Mouse (Mus musculus) heart, postnatal 0 days (tissue): ENCODE data around the gene Myo1d. TPM values are rescaled to one million over a fixed set of nuclear protein-coding genes. Genes with fewer than 3 reads are reported as not detected.

Experiments
- ATAC-seq: fragments of 200-750 bp; cut with Nextera tagmentation; 2 replicates; pipeline ENCODE4 v1.8.0; 2017; ENCODE audit warnings: low read depth, moderate number of reproducible peaks, moderate library complexity; ENCODE audit not compliant: insufficient read depth
- DNase-seq: peaks from one replicate; pipeline ENCODE4 v3.0.0-alpha.2; 2016; ENCODE audit warnings: low spot score
- H3K27ac ChIP-seq: fragments of 300-500 bp; sonication (generic); 2 replicates; pipeline ENCODE4 v1.5.1; 2014; ENCODE audit warnings: low read depth, mild to moderate bottlenecking
- H3K27me3 ChIP-seq: fragments of 300-500 bp; sonication (generic); 2 replicates; pipeline ENCODE4 v1.6.1; 2014; ENCODE audit warnings: low read length, mixed read lengths; ENCODE audit not compliant: control insufficient read depth, insufficient read depth
- H3K36me3 ChIP-seq: fragments of 300-500 bp; sonication (generic); replicated peaks from 2 replicates; pipeline ENCODE4 v1.6.1; 2014; ENCODE audit warnings: low read length, mixed read lengths; ENCODE audit not compliant: control insufficient read depth, insufficient read depth
- H3K4me1 ChIP-seq: fragments of 300-500 bp; sonication (generic); 2 replicates; pipeline ENCODE4 v1.6.1; 2014; ENCODE audit warnings: antibody characterized with exemption; ENCODE audit not compliant: control insufficient read depth, insufficient read depth
- H3K4me2 ChIP-seq: fragments of 300-500 bp; sonication (generic); 2 replicates; pipeline ENCODE4 v1.6.1; 2014; ENCODE audit warnings: low read depth, mild to moderate bottlenecking, low read length, moderate library complexity
- H3K4me3 ChIP-seq: fragments of 300-500 bp; sonication (generic); 2 replicates; pipeline ENCODE4 v1.5.1; 2014; ENCODE audit warnings: low read depth, low read length
- H3K9ac ChIP-seq: fragments of 300-500 bp; sonication (generic); replicated peaks from 2 replicates; pipeline ENCODE4 v1.6.1; 2014; ENCODE audit warnings: low read depth, low read length, mixed read lengths
- H3K9me3 ChIP-seq: fragments of 300-500 bp; sonication (generic); replicated peaks from 2 replicates; pipeline ENCODE4 v1.6.1; 2016; ENCODE audit warnings: low read length; ENCODE audit not compliant: control insufficient read depth
- CTCF ChIP-seq: IDR thresholded peaks from 2 replicates; pipeline ENCODE4 v1.5.1; 2016; ENCODE audit warnings: antibody characterized with exemption, control low read depth, low read depth
- EP300 ChIP-seq: IDR thresholded peaks from 2 replicates; pipeline ENCODE4 v1.6.1; 2016; ENCODE audit warnings: antibody characterized with exemption, low read depth
- WGBS: fragments of 180-500 bp; shearing (Covaris S2); extraction: QIAGEN DNeasy Blood & Tissue Kit; methylation state at CpG from one replicate; pipeline ENCODE4 v1.1.7; 2014; 5-methylcytosine and 5-hydroxymethylcytosine counted together
- polyA plus RNA-seq: library from polyadenylated mRNA; unstranded; fragments of >200 nt; fragmentation: Nextera tagmentation; extraction: Ambion mirVana; gene quantifications from 2 replicates; pipeline ENCODE4 v1.2.1, GENCODE M21; 2015
- total RNA-seq: library from RNA; depleted of rRNA; stranded (reverse); fragments of >200 nt; gene quantifications from 2 replicates; pipeline ENCODE4 v1.2.3, GENCODE M21; 2014; ENCODE audit warnings: low replicate concordance

Myo1d gene
- total and polyA plus RNA-seq, 2 experiments from 2014 or later, result 4.5 to 4.6 TPM

GRCm38 (mm10) chr11:80745426-80745825 lies 34.4 kb downstream of the Myo1d start:
- ATAC-seq (no peak), DNase-seq (no peak)
- Histone ChIP-seq H3K27ac (no peak overlapping the region), H3K4me2 (no peak overlapping the region), H3K9ac (no peak overlapping the region), H3K27me3 (no peaks in the 10 kb centered on the region), H3K9me3 (no peaks in the 10 kb centered on the region), H3K4me3 (no peak overlapping the region), H3K4me1 (no peaks in the 10 kb centered on the region), H3K36me3 (no peaks in the 10 kb centered on the region)
- 76% methylated on average over 5 of the region's 5 CpGs for WGBS
- TF ChIP-seq CTCF (no peak), EP300 (no peak)

GRCm38 (mm10) chr11:80743823-80744410 lies 35.9 kb downstream of the Myo1d start:
- no peak overlapping the region for H3K4me3 ChIP-seq
- no peaks in the 10 kb centered on the region for H3K36me3 ChIP-seq
- TF ChIP-seq CTCF, result no peak
- TF ChIP-seq EP300, result no peak
- no peak overlapping the region for H3K27ac ChIP-seq
- ATAC-seq, result no peak
- no peak overlapping the region for H3K4me2 ChIP-seq
- no peaks in the 10 kb centered on the region for H3K27me3 ChIP-seq
- no peaks in the 10 kb centered on the region for H3K4me1 ChIP-seq
- H3K9ac ChIP-seq, result no peak overlapping the region
- no peaks in the 10 kb centered on the region for H3K9me3 ChIP-seq
- 76% methylated on average over 4 of the region's 4 CpGs for WGBS
- no peak for DNase-seq

DNA sequence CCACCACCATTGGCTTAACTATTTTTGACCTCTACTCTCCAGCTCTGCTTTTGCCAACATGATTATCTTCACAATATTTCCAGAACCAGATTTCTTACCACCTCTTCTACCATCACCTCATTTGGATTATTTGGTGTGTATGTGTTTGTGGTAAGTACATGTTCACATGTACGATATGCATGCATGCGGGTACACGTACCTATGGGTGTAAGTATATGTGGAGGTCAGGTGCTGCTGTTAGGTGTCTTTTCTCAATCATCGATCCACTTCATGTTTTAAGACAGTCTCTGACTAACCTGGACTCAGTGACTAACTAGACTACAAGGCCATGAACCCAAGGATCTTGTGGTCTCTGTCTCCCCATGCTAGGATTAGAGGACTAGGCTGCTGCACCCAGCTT lies 37.4 kb downstream of the Myo1d start:
- ATAC-seq (no peak), DNase-seq (no peak)
- Histone ChIP-seq H3K27ac (no peak overlapping the region), H3K4me1 (no peaks in the 10 kb centered on the region), H3K4me2 (no peak overlapping the region), H3K9ac (no peak overlapping the region), H3K27me3 (no peaks in the 10 kb centered on the region), H3K36me3 (no peaks in the 10 kb centered on the region), H3K4me3 (no peak overlapping the region), H3K9me3 (no peaks in the 10 kb centered on the region)
- 93% methylated on average over 4 of the region's 4 CpGs for WGBS
- no peak for TF ChIP-seq CTCF
- TF ChIP-seq EP300, result no peak

- H3K9me3 ChIP-seq, result no peaks in the 10 kb centered on the region
- DNase-seq, result no peak
- H3K36me3 ChIP-seq, result no peaks in the 10 kb centered on the region
- no peak overlapping the region for H3K27ac ChIP-seq
- H3K4me2 ChIP-seq, result no peak overlapping the region
- no peak for ATAC-seq
- TF ChIP-seq EP300, result no peak
- no peak for TF ChIP-seq CTCF
- no peaks in the 10 kb centered on the region for H3K27me3 ChIP-seq
- WGBS, result 65% methylated on average over 2 of the region's 2 CpGs
- H3K9ac ChIP-seq, result no peak overlapping the region
- H3K4me1 ChIP-seq, result no peaks in the 10 kb centered on the region
- H3K4me3 ChIP-seq, result no peak overlapping the region
These were observed 45.1 kb downstream of the Myo1d start for GRCm38 (mm10) chr11:80734771-80735170.

GRCm38 (mm10) chr11:80724701-80725100 lies 55.1 kb downstream of the Myo1d start:
- Histone ChIP-seq H3K9me3 (no peaks in the 10 kb centered on the region), H3K4me1 (no peaks in the 10 kb centered on the region), H3K27ac (no peak overlapping the region), H3K4me2 (no peak overlapping the region), H3K9ac (no peak overlapping the region), H3K36me3 (no peaks in the 10 kb centered on the region), H3K27me3 (no peaks in the 10 kb centered on the region), H3K4me3 (no peak overlapping the region)
- DNase-seq (no peak), ATAC-seq (no peak)
- WGBS, result 66% methylated on average over 12 of the region's 12 CpGs
- TF ChIP-seq EP300 (no peak), CTCF (no peak)

- Histone ChIP-seq H3K4me1 (no peaks in the 10 kb centered on the region), H3K4me2 (no peak overlapping the region), H3K4me3 (no peak overlapping the region), H3K9me3 (no peaks in the 10 kb centered on the region), H3K27ac (no peak overlapping the region), H3K36me3 (no peaks in the 10 kb centered on the region), H3K9ac (no peak overlapping the region), H3K27me3 (no peaks in the 10 kb centered on the region)
- no peak for DNase-seq
- ATAC-seq, result no peak
- TF ChIP-seq CTCF (no peak), EP300 (no peak)
- 66% methylated on average over 9 of the region's 9 CpGs for WGBS
These were observed 56.3 kb downstream of the Myo1d start for GRCm38 (mm10) chr11:80723406-80724047.
